Mouse (Mus musculus) olfactory bulb, adult 2 months (tissue): ENCODE measurements around the gene Chrne. TPM values are rescaled to one million over a fixed set of nuclear protein-coding genes. Genes with fewer than 3 reads are reported as not detected.

ENCODE experiments used
- H3K27ac ChIP-seq: fragments of 200-500 bp; 2 replicates; pipeline ENCODE4 v1.5.1; 2012; ENCODE audit warnings: low read depth, low read length; ENCODE audit not compliant: insufficient read depth
- H3K4me1 ChIP-seq: fragments of 200-500 bp; 2 replicates; pipeline ENCODE4 v1.6.1; 2012; ENCODE audit warnings: low read length; ENCODE audit not compliant: control insufficient read depth, insufficient read depth
- H3K4me3 ChIP-seq: fragments of 200-500 bp; 2 replicates; pipeline ENCODE4 v1.5.1; 2012; ENCODE audit warnings: mild to moderate bottlenecking, low read depth, low read length, moderate library complexity; ENCODE audit not compliant: insufficient read depth
- CTCF ChIP-seq: fragments of 200-500 bp; IDR thresholded peaks from 2 replicates; pipeline ENCODE4 v1.5.1; 2012; ENCODE audit warnings: low read depth, mild to moderate bottlenecking, low read length, moderate library complexity; ENCODE audit not compliant: insufficient read depth
- POLR2A ChIP-seq: fragments of 200-500 bp; IDR thresholded peaks from 2 replicates; pipeline ENCODE4 v1.6.1; 2012; ENCODE audit warnings: mild to moderate bottlenecking, low read depth, low read length, moderate library complexity; ENCODE audit not compliant: insufficient read depth
- WGBS: fragments of 180-500 bp; shearing (Covaris S2); methylation state at CpG from one replicate; pipeline ENCODE4 v1.1.7; 2018; 5-methylcytosine and 5-hydroxymethylcytosine counted together
- polyA plus RNA-seq: library from polyadenylated mRNA; stranded (reverse); fragments of >200 nt; gene quantifications from 2 replicates; pipeline ENCODE4 v1.2.4, GENCODE M21; 2012; ENCODE audit warnings: low replicate concordance; ENCODE audit not compliant: missing spikeins, insufficient read depth, insufficient read length

Gene Chrne
- not detected in 2 replicates for polyA plus RNA-seq

- 47% methylated on average over 1 of the region's 1 CpGs for WGBS
- H3K4me1 ChIP-seq, result peaks cover 11% of the 10 kb centered on the region
- H3K4me3 ChIP-seq, result no peak within 1 kb of the TSS
- TF ChIP-seq POLR2A, result no peak
- TF ChIP-seq CTCF, result no peak
- H3K27ac ChIP-seq, result no peak within 1 kb of the TSS
Measured at GRCm38 (mm10) chr11:70619101-70619500, at the start of gene Chrne. Chrne (minus strand) TSS chr11:70619216.

DNA sequence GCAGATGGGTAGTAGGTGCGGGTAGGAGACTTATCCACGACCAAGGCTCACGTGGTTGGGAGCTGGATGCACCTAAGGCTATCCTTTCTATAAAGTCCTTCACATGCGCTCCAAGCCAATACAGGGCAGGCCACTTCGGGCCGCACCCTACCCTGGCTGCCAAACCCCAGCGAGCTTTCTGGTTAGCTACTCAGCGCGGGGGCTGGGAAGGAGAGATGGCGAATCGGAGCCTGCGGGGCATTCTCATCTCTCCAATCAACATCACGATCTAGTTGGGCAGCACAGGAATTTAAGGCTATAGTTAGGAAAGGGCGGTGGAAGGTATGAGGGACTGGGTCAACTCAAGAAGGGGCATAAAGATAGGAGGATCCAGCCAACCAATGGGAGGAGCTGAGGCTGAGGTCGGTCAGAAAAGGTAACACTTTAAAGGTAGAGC, 49.3 kb upstream of the Chrne start:
- under 1% methylated on average over 15 of the region's 15 CpGs for WGBS
- peak overlapping the region; percentile 50 for H3K4me3 ChIP-seq
- peaks cover 15% of the 10 kb centered on the region for H3K4me1 ChIP-seq
- TF ChIP-seq CTCF, result no peak
- TF ChIP-seq POLR2A, result no peak
- peak overlapping the region; percentile 14; the same call in 1 of the 2 replicates for H3K27ac ChIP-seq

GRCm38 (mm10) chr11:70667271-70668150, 48.5 kb upstream of the Chrne start:
- TF ChIP-seq CTCF (no peak), POLR2A (no peak)
- WGBS, result 64% methylated on average over 14 of the region's 14 CpGs
- Histone ChIP-seq H3K4me3 (no peak overlapping the region), H3K4me1 (peaks cover 15% of the 10 kb centered on the region), H3K27ac (no peak overlapping the region)

DNA sequence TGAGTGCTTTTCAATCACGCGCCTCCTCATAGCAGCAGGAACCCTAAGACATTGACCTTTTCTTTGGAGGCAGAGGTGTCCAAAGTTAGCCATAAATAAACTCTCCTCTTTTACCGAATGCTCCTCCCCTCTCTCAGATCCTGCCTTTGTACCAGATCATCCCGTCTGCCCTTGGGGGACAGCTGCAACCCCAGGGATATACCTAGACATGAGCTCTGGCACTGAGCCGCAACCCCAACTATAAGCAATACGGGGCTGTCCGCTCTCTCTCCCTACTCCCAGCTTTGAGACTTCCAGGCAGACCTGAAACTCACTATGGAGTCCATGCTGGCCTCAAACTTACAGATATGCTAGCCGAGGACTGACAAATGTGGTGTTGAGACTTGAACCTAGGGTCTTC, 47.7 kb upstream of the Chrne start:
- H3K27ac ChIP-seq, result no peak overlapping the region
- peaks cover 13% of the 10 kb centered on the region for H3K4me1 ChIP-seq
- WGBS, result 95% methylated on average over 8 of the region's 8 CpGs
- TF ChIP-seq CTCF (no peak), POLR2A (no peak)
- H3K4me3 ChIP-seq, result no peak overlapping the region

DNA sequence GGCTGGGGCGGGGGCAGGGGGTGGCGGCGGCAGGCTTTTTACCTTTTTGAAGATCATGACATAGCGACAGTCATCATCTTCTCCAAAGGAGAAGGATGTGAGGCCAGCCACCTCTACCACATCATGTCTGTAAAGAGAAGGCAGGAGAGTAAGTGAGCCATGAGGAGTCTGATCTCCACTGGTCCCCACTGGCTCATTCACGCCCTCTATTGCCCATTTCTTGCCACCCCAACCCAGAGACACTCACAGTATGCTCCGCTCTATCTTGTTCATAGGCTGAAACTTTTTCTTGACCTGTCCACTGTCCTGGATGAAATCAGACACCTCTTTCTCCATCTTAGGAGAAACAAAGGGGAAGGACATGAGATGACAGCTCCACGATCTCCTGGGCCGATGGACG, 45.7 kb upstream of the Chrne start:
- TF ChIP-seq CTCF, result no peak
- TF ChIP-seq POLR2A, result no peak
- H3K27ac ChIP-seq, result no peak overlapping the region
- no peaks in the 10 kb centered on the region for H3K4me1 ChIP-seq
- 93% methylated on average over 9 of the region's 9 CpGs for WGBS
- no peak overlapping the region for H3K4me3 ChIP-seq

DNA sequence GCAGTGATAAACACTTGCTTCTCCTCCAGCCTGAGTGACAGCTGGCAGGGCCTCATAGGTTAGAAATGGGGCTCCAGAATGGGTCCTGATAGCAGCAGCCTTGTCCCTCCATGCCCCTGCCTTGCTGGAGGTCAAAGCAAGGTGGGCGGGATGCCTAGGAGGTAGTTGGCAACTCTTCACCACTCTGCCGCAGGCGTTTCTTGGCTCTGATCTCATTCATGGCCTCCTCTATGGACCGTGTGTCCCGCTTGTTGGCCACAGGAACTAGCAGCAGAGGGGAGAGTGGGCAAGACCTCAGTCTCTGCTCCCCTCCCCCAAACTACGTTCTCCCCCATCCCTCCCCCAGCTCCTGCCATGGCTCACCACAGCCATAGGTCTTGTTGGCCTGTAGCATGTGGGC, 44.9 kb upstream of the Chrne start:
- WGBS, result 82% methylated on average over 6 of the region's 6 CpGs
- no peaks in the 10 kb centered on the region for H3K4me1 ChIP-seq

DNA sequence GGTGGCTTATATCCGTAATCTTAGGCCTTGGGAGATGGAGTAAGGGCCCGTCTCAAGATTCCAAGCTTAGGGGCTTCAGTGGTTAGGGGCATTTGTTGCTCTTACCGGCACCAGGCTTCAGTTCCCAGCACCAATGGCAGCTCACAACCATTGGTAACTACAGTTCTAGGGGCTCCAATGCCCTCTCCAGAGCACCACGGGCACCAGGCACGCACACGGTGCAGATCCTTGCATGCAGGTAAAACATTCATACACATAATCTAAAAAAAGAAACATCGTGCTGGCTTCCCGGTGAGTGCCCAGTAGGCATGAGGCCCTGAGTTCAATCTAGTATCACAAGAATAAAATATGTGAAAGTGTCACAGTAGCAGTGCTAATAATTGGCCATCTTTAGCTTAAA, 44.1 kb upstream of the Chrne start:
- TF ChIP-seq CTCF (no peak), POLR2A (no peak)

More for the DNA sequence above, 44.9 kb upstream of the Chrne start:
- no peak overlapping the region for H3K27ac ChIP-seq
- H3K4me3 ChIP-seq, result no peak overlapping the region
- TF ChIP-seq CTCF (no peak), POLR2A (no peak)

GRCm38 (mm10) chr11:70660571-70660970, 41.6 kb upstream of the Chrne start:
- Histone ChIP-seq H3K4me3 (no peak overlapping the region), H3K27ac (no peak overlapping the region), H3K4me1 (peaks cover 11% of the 10 kb centered on the region)
- 91% methylated on average over 8 of the region's 8 CpGs for WGBS
- no peak for TF ChIP-seq CTCF
- no peak for TF ChIP-seq POLR2A

More for the DNA sequence above, 44.1 kb upstream of the Chrne start:
- no peaks in the 10 kb centered on the region for H3K4me1 ChIP-seq
- no peak overlapping the region for H3K27ac ChIP-seq
- WGBS, result 92% methylated on average over 8 of the region's 8 CpGs
- no peak overlapping the region for H3K4me3 ChIP-seq

DNA sequence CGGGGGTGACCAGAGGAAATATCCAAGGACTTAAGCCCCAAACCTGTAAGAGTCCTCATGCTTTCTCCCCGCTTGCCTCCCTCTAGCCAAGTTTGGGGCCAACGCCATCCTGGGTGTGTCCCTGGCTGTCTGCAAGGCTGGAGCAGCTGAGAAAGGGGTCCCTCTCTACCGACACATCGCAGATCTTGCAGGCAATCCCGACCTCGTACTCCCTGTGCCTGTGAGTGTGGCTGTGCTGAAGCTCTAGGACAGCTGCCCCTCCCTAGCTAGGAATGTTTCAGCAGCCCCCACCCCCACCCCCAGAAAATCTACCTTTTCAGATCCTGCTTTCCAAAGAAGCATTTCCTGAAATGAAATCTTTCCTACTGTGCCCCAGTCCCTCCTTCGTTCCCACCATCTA, 39.9 kb upstream of the Chrne start:
- no peak for TF ChIP-seq POLR2A
- no peak for TF ChIP-seq CTCF
- no peak overlapping the region for H3K27ac ChIP-seq
- WGBS, result 85% methylated on average over 8 of the region's 8 CpGs
- no peak overlapping the region for H3K4me3 ChIP-seq
- peaks cover 13% of the 10 kb centered on the region for H3K4me1 ChIP-seq

DNA sequence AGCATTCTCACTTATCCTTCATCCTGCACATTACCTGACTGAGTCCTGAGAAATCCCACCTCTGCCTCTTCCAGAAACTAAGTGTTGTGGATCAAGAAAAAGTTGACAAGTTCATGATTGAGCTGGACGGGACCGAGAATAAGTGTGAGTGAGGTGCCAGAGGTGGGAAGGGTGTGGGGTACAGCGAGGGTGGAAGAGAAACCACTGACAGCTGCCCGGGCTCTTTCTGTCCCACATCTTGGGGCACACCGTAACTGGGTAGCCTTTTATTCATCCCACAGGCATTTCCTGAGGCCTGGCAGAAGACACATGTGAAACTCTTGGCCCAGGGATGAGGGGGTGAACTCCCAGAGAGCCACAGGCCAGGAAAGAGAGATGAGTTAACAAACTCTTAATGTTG, 39.5 kb upstream of the Chrne start:
- H3K27ac ChIP-seq, result no peak overlapping the region
- H3K4me1 ChIP-seq, result peaks cover 13% of the 10 kb centered on the region
- WGBS, result 90% methylated on average over 5 of the region's 5 CpGs
- no peak for TF ChIP-seq POLR2A
- H3K4me3 ChIP-seq, result no peak overlapping the region
